Mouse (Mus musculus): ENCODE results near the gene Bnip2. TPM values are rescaled to one million over a fixed set of nuclear protein-coding genes. Genes with fewer than 3 reads are reported as not detected.

Bnip2 gene
- polyA plus RNA-seq, 1 experiment from 2014 or later = 129 TPM

DNA sequence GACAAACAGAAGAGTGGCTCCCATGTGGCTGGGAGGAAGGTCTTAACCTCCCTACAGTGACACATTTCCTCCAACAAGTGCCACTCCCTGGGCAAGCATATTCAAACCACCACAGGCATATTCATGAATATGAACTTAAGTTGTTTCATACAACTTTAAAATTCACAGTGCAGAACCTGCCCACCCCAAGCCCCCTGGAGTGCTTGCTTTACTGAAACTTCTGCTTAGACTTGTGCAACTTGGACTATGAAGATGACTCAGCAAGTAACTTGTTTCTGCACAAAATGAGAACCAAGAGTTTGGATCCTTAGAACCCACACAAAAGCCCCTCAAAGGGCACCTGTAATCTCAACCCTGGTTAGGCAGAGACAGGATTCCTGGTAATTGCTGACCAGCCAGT, 35.4 kb downstream of the Bnip2 start:
- no peak overlapping the region for H3K4me2 ChIP-seq
- H3K27me3 ChIP-seq (ENCODE audit: insufficient read depth, low read length) = no peaks in the 10 kb centered on the region
- ATAC-seq (ENCODE audit: insufficient read depth) (no peak), DNase-seq (no peak)
- no peak overlapping the region for H3K4me3 ChIP-seq (ENCODE audit: low read depth, low read length)
- peaks cover 19% of the 10 kb centered on the region for H3K36me3 ChIP-seq (ENCODE audit: insufficient read depth)
- TF ChIP-seq CTCF (IDR thresholded peaks at IDR 0.05; ENCODE audit: low read depth) = no peak
- no peaks in the 10 kb centered on the region for H3K9me3 ChIP-seq (ENCODE audit: low read depth, low read length)
- no peaks in the 10 kb centered on the region for H3K4me1 ChIP-seq (ENCODE audit: insufficient read depth)
- no peak overlapping the region for H3K27ac ChIP-seq (ENCODE audit: low read depth)
- H3K9ac ChIP-seq = no peak overlapping the region

- WGBS = 83% methylated on average over 2 of the region's 2 CpGs
- Histone ChIP-seq H3K9me3 (ENCODE audit: low read depth, low read length) (no peaks in the 10 kb centered on the region), H3K9ac (no peak overlapping the region), H3K4me2 (no peak overlapping the region), H3K4me1 (ENCODE audit: insufficient read depth) (no peaks in the 10 kb centered on the region), H3K27me3 (ENCODE audit: insufficient read depth, low read length) (no peaks in the 10 kb centered on the region), H3K36me3 (ENCODE audit: insufficient read depth) (peaks cover 12% of the 10 kb centered on the region; the same call in 1 of the 2 replicates), H3K4me3 (ENCODE audit: low read depth, low read length) (no peak overlapping the region), H3K27ac (ENCODE audit: low read depth) (no peak overlapping the region)
- DNase-seq = no peak
- ATAC-seq (ENCODE audit: insufficient read depth) = no peak
- TF ChIP-seq CTCF (IDR thresholded peaks at IDR 0.05; ENCODE audit: low read depth) = no peak
These were observed 36.2 kb downstream of the Bnip2 start for GRCm38 (mm10) chr9:70025365-70026012.

- Histone ChIP-seq H3K9me3 (ENCODE audit: low read depth, low read length) (no peaks in the 10 kb centered on the region), H3K4me2 (no peak overlapping the region), H3K4me3 (ENCODE audit: low read depth, low read length) (no peak overlapping the region), H3K36me3 (ENCODE audit: insufficient read depth) (no peaks in the 10 kb centered on the region), H3K27ac (ENCODE audit: low read depth) (no peak overlapping the region), H3K27me3 (ENCODE audit: insufficient read depth, low read length) (no peaks in the 10 kb centered on the region), H3K9ac (no peak overlapping the region), H3K4me1 (ENCODE audit: insufficient read depth) (no peaks in the 10 kb centered on the region)
- 86% methylated on average over 1 of the region's 1 CpGs for WGBS
- ATAC-seq (ENCODE audit: insufficient read depth) (no peak), DNase-seq (no peak)
- TF ChIP-seq CTCF (IDR thresholded peaks at IDR 0.05; ENCODE audit: low read depth) = no peak
These were observed 42.9 kb downstream of the Bnip2 start for GRCm38 (mm10) chr9:70032167-70032566.

DNA sequence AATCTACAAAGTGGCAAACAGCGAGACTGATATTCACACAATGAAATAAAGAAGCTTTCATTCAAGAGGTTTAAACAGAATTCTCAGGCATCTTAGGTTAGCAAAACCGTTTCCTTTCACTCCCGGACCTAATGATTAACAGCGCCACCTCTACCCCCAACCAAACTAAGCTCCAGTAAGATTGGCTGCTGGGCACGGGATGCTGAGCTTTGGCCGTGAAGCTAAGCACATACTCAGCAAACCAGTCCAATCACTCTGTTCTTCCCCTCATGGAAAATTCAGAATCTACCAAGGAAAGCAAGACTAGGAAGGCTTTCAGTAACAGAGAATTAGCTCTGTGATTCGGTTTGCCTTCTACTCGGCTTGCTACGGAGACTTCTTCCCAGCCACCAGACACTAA, 43.8 kb downstream of the Bnip2 start:
- Histone ChIP-seq H3K27me3 (ENCODE audit: insufficient read depth, low read length) (no peaks in the 10 kb centered on the region), H3K27ac (ENCODE audit: low read depth) (peak overlapping the region; percentile 34; the same call in 1 of the 2 replicates), H3K4me1 (ENCODE audit: insufficient read depth) (no peaks in the 10 kb centered on the region), H3K4me3 (ENCODE audit: low read depth, low read length) (no peak overlapping the region), H3K9me3 (ENCODE audit: low read depth, low read length) (no peaks in the 10 kb centered on the region), H3K36me3 (ENCODE audit: insufficient read depth) (no peaks in the 10 kb centered on the region), H3K9ac (no peak overlapping the region), H3K4me2 (no peak overlapping the region)
- ATAC-seq (ENCODE audit: insufficient read depth) (no peak), DNase-seq (peak; percentile 31)
- TF ChIP-seq CTCF (IDR thresholded peaks at IDR 0.05; ENCODE audit: low read depth) = no peak
- WGBS = 55% methylated on average over 9 of the region's 9 CpGs

- Histone ChIP-seq H3K27me3 (ENCODE audit: insufficient read depth, low read length) (no peaks in the 10 kb centered on the region), H3K4me1 (ENCODE audit: insufficient read depth) (no peaks in the 10 kb centered on the region), H3K4me3 (ENCODE audit: low read depth, low read length) (no peak overlapping the region), H3K4me2 (no peak overlapping the region), H3K9ac (no peak overlapping the region), H3K9me3 (ENCODE audit: low read depth, low read length) (no peaks in the 10 kb centered on the region; the same call in 1 of the 2 replicates), H3K36me3 (ENCODE audit: insufficient read depth) (no peaks in the 10 kb centered on the region), H3K27ac (ENCODE audit: low read depth) (no peak overlapping the region)
- no peak for TF ChIP-seq CTCF (IDR thresholded peaks at IDR 0.05; ENCODE audit: low read depth)
- ATAC-seq (ENCODE audit: insufficient read depth) (no peak), DNase-seq (no peak)
- 90% methylated on average over 7 of the region's 7 CpGs for WGBS
These were observed 45.4 kb downstream of the Bnip2 start for GRCm38 (mm10) chr9:70034702-70035101.

- Histone ChIP-seq H3K4me1 (ENCODE audit: insufficient read depth) (no peaks in the 10 kb centered on the region), H3K4me3 (ENCODE audit: low read depth, low read length) (no peak overlapping the region), H3K27me3 (ENCODE audit: insufficient read depth, low read length) (no peaks in the 10 kb centered on the region), H3K27ac (ENCODE audit: low read depth) (no peak overlapping the region), H3K9me3 (ENCODE audit: low read depth, low read length) (no peaks in the 10 kb centered on the region; the same call in 1 of the 2 replicates), H3K9ac (no peak overlapping the region), H3K4me2 (no peak overlapping the region), H3K36me3 (ENCODE audit: insufficient read depth) (no peaks in the 10 kb centered on the region)
- peak; percentile 38 for DNase-seq
- 0 out of 2 replicates have a peak, but pooled peaks have one; percentile 11 for TF ChIP-seq CTCF (IDR thresholded peaks at IDR 0.05; ENCODE audit: low read depth)
- ATAC-seq (ENCODE audit: insufficient read depth) = no peak
- WGBS = 59% methylated on average over 4 of the region's 4 CpGs
These were observed 47.4 kb downstream of the Bnip2 start for GRCm38 (mm10) chr9:70036646-70037045.

DNA sequence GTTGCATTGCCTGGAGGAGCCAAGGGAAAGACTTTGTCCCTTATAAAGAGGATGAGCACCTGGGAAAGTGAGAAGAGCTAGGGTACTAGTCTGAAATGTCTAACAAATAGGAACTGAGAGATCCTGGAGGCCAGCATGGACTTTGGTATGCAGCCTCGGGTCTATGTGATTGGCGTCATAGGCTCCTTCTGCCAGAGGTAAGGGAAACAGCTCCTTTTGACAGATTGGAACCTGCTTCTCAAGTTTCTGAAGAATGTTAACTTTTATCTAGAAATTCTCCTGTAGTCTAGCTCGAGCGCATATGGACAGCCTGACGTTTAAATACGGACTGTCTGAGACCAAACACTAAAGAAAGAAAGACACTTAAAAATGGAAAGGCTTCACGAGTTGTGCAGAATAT, 48.7 kb downstream of the Bnip2 start, which contains the start of gene Gcnt3:
Gene Gcnt3, minus strand, starts transcription at position 101 of the 400 bp plus-strand sequence.
- H3K4me2 ChIP-seq = no peak within 1 kb of the TSS
- DNase-seq (no peak), ATAC-seq (ENCODE audit: insufficient read depth) (no peak)
- H3K27me3 ChIP-seq (ENCODE audit: insufficient read depth, low read length) = no peaks in the 10 kb centered on the region
- H3K4me3 ChIP-seq (ENCODE audit: low read depth, low read length) = no peak within 1 kb of the TSS
- H3K9ac ChIP-seq = no peak within 1 kb of the TSS
- H3K36me3 ChIP-seq (ENCODE audit: insufficient read depth) = no peaks in the 10 kb centered on the region
- WGBS = 50% methylated on average over 7 of the region's 7 CpGs
- H3K9me3 ChIP-seq (ENCODE audit: low read depth, low read length) = no peaks in the 10 kb centered on the region; the same call in 1 of the 2 replicates
- H3K27ac ChIP-seq (ENCODE audit: low read depth) = no peak within 1 kb of the TSS
- H3K4me1 ChIP-seq (ENCODE audit: insufficient read depth) = no peaks in the 10 kb centered on the region
- no peak for TF ChIP-seq CTCF (IDR thresholded peaks at IDR 0.05; ENCODE audit: low read depth)

All from lung, embryonic 14.5 days (tissue).